29 mouse cellular contexts compared by ENCODE assay signal in genomic region chr5:140605228-140605627, GRCm38 (mm10). TPM values are rescaled to one million over a fixed set of nuclear protein-coding genes. Genes with fewer than 3 reads are reported as not detected.
DNase-seq lines count a peak whose midpoint lies in the region; ATAC-seq and TF ChIP-seq lines count a peak whose summit lies in the region.
"Had no signal": no experiment of that assay in that cellular context is flagged by ENCODE, and none has a peak within 500 bp of the region (broad histone marks: within the 10 kb centered on the region; RNA-seq: fewer than 3 reads in every experiment).

No protein-coding gene starts in this region.

- TF ChIP-seq CTCF in liver, postnatal 0 days (IDR thresholded peaks at IDR 0.05; ENCODE audit: low read depth), result no peak

- no peak overlapping the region for H3K27ac ChIP-seq in forebrain, embryonic 14.5 days (ENCODE audit: low read depth, low read length)
- H3K27ac ChIP-seq in forebrain, embryonic 16.5 days (ENCODE audit: low read length), result no peak overlapping the region
- no peak overlapping the region for H3K27ac ChIP-seq in liver, postnatal 0 days (ENCODE audit: low read depth)
- H3K27ac ChIP-seq: forebrain, embryonic 13.5 days; heart, embryonic 10.5 days; limb, embryonic 10.5 days; stomach, embryonic 15.5 days had no signal

- H3K36me3 ChIP-seq in forebrain, embryonic 14.5 days (ENCODE audit: control insufficient read depth, insufficient read depth, low read length), result no peaks in the 10 kb centered on the region
- no peaks in the 10 kb centered on the region for H3K36me3 ChIP-seq in forebrain, embryonic 16.5 days (ENCODE audit: control insufficient read depth, insufficient read depth)
- H3K36me3 ChIP-seq in liver, postnatal 0 days (replicated peaks; ENCODE audit: insufficient read depth, low read length), result no peaks in the 10 kb centered on the region
- H3K36me3 ChIP-seq: limb, embryonic 10.5 days; stomach, embryonic 15.5 days had no signal

- H3K4me3 ChIP-seq in forebrain, embryonic 14.5 days (ENCODE audit: low read depth, low read length), result no peak overlapping the region
- H3K4me3 ChIP-seq in forebrain, embryonic 16.5 days (replicated peaks; ENCODE audit: low read length), result no peak overlapping the region
- no peak overlapping the region for H3K4me3 ChIP-seq in liver, postnatal 0 days (ENCODE audit: low read depth, low read length)
- H3K4me3 ChIP-seq: forebrain, embryonic 13.5 days; stomach, embryonic 15.5 days had no signal

- no peak for TF ChIP-seq EP300 in liver, postnatal 0 days (IDR thresholded peaks at IDR 0.05; ENCODE audit: low read depth)

- no peak overlapping the region for H3K9ac ChIP-seq in forebrain, embryonic 14.5 days (ENCODE audit: low read length)
- H3K9ac ChIP-seq in forebrain, embryonic 16.5 days (replicated peaks; ENCODE audit: low read depth, low read length), result no peak overlapping the region
- H3K9ac ChIP-seq in liver, postnatal 0 days (replicated peaks), result no peak overlapping the region
- H3K9ac ChIP-seq: stomach, embryonic 15.5 days had no signal

- DNase-seq in forebrain, embryonic 14.5 days (ENCODE audit: low spot score), result peak; percentile 42
- DNase-seq in liver, result peak; percentile 3
- DNase-seq in liver, postnatal 0 days, result no peak
- peak; percentile 45 for DNase-seq in MN1 (ENCODE audit: low spot score)
- DNase-seq in mesoderm, embryonic 11.5 days (ENCODE audit: low read depth, low spot score), result peak; percentile 56
- DNase-seq in left cerebral cortex, postnatal 36 days (ENCODE audit: low spot score in 2 of 2), result no peak
- DNase-seq: adrenal gland, adult 8-10 months; cerebellum, postnatal 10 days; kidney, adult 11 months; kidney, postnatal 25 days; lung, adult 2 months; lung, postnatal 36 days; thymus, adult 2 months had no signal

- WGBS in forebrain, embryonic 14.5 days, result 21% methylated on average over 3 of the region's 3 CpGs
- 39% methylated on average over 3 of the region's 3 CpGs for WGBS in forebrain, embryonic 16.5 days
- WGBS in liver, postnatal 0 days (ENCODE audit: insufficient replicate concordance), result 19% methylated on average over 3 of the region's 3 CpGs

- H3K4me2 ChIP-seq in forebrain, embryonic 14.5 days (ENCODE audit: low read length), result no peak overlapping the region
- no peak overlapping the region for H3K4me2 ChIP-seq in forebrain, embryonic 16.5 days (ENCODE audit: low read length)
- H3K4me2 ChIP-seq in liver, postnatal 0 days (ENCODE audit: low read depth, low read length), result no peak overlapping the region
- H3K4me2 ChIP-seq: liver, embryonic 11.5 days had no signal

- H3K4me1 ChIP-seq in forebrain, embryonic 14.5 days (ENCODE audit: control insufficient read depth, insufficient read depth, low read length), result peaks cover 20% of the 10 kb centered on the region
- H3K4me1 ChIP-seq in forebrain, embryonic 16.5 days (replicated peaks; ENCODE audit: control insufficient read depth, insufficient read depth, low read length), result peaks cover 27% of the 10 kb centered on the region
- peaks cover 26% of the 10 kb centered on the region for H3K4me1 ChIP-seq in liver, postnatal 0 days (ENCODE audit: insufficient read depth)

- intact Hi-C loops in left cerebral cortex, postnatal 36 days (cut with DNase I), result loop anchor here (10.0 kb wide), 1 partner anchor 260 kb away; no protein-coding TSS in a partner anchor

- no peaks in the 10 kb centered on the region for H3K9me3 ChIP-seq in forebrain, embryonic 14.5 days (replicated peaks; ENCODE audit: control insufficient read depth, low read length)
- no peaks in the 10 kb centered on the region for H3K9me3 ChIP-seq in forebrain, embryonic 16.5 days (ENCODE audit: control insufficient read depth, low read length)
- no peaks in the 10 kb centered on the region for H3K9me3 ChIP-seq in liver, postnatal 0 days (ENCODE audit: low read length)
- H3K9me3 ChIP-seq: forebrain, embryonic 13.5 days; heart, embryonic 10.5 days; limb, embryonic 10.5 days; stomach, embryonic 15.5 days had no signal

- H3K27me3 ChIP-seq in forebrain, embryonic 14.5 days (replicated peaks; ENCODE audit: control insufficient read depth, insufficient read depth, low read length), result peaks cover 3% of the 10 kb centered on the region; the same call in 1 of the 2 replicates
- peaks cover 5% of the 10 kb centered on the region; the same call in 1 of the 2 replicates for H3K27me3 ChIP-seq in forebrain, embryonic 16.5 days (replicated peaks; ENCODE audit: control insufficient read depth, insufficient read depth, low read length)
- peaks cover 36% of the 10 kb centered on the region for H3K27me3 ChIP-seq in liver, postnatal 0 days (ENCODE audit: insufficient read depth, low read length)

- ATAC-seq in forebrain, embryonic 14.5 days, result no peak
- ATAC-seq in forebrain, embryonic 16.5 days, result no peak
- ATAC-seq in liver, postnatal 0 days, result no peak
- ATAC-seq: forebrain, embryonic 13.5 days; hindbrain, embryonic 16.5 days had no signal

RNA-seq across cellular contexts. Expression of gene Lfng, which starts 1.9 kb away (rescaled TPM):
- 30.9 TPM in 2 replicates for polyA plus RNA-seq in forebrain, embryonic 14.5 days (2014; fragmentation: Nextera tagmentation; extraction: Ambion mirVana)
- polyA plus RNA-seq in forebrain, embryonic 16.5 days (2015; fragmentation: Nextera tagmentation; extraction: Ambion mirVana), result 23.3 and 25.6 TPM in 2 replicates
- 5.0 and 5.9 TPM in 2 replicates for polyA plus RNA-seq in liver, postnatal 0 days (2015; fragmentation: Nextera tagmentation; extraction: Ambion mirVana)
- 10 to 100 TPM; 22.6 to 23.6 TPM for total RNA-seq in left cerebral cortex, postnatal 36 days (2021)

RNA-seq across cellular contexts. Expression of gene Grifin, which starts 40.4 kb away (rescaled TPM):
- polyA plus RNA-seq in forebrain, embryonic 14.5 days (2014; fragmentation: Nextera tagmentation; extraction: Ambion mirVana), result 0.38 TPM in 1 of 2 replicates, not detected in the other
- polyA plus RNA-seq in forebrain, embryonic 16.5 days (2015; fragmentation: Nextera tagmentation; extraction: Ambion mirVana), result not detected in 2 replicates
- polyA plus RNA-seq in liver, postnatal 0 days (2015; fragmentation: Nextera tagmentation; extraction: Ambion mirVana), result not detected in 2 replicates
- total RNA-seq in left cerebral cortex, postnatal 36 days (2021), result under 1 TPM in 1 of 2 experiments, not detected in 1; 0.94 TPM
- total RNA-seq: adrenal gland, adult 8-10 months; gastrocnemius, adult 18-20 months; gastrocnemius, postnatal 4 days; left cerebral cortex, adult 18-20 months; monocyte, adult 5-6 weeks had no signal
- polyA plus RNA-seq: C2C12; heart, embryonic 10.5 days; heart, postnatal 0 days; limb, embryonic 10.5 days; lung, adult 2 months; midbrain, embryonic 11.5 days; neural tube, embryonic 14.5 days; urinary bladder, adult 2 months had no signal

RNA-seq across cellular contexts. Expression of gene Ttyh3, which starts 43.6 kb away (rescaled TPM):
- polyA plus RNA-seq in forebrain, embryonic 14.5 days (2014; fragmentation: Nextera tagmentation; extraction: Ambion mirVana), result 65.8 and 72.3 TPM in 2 replicates
- 68.7 and 68.9 TPM in 2 replicates for polyA plus RNA-seq in forebrain, embryonic 16.5 days (2015; fragmentation: Nextera tagmentation; extraction: Ambion mirVana)
- polyA plus RNA-seq in liver, postnatal 0 days (2015; fragmentation: Nextera tagmentation; extraction: Ambion mirVana), result 5.2 and 6.5 TPM in 2 replicates
- total RNA-seq in left cerebral cortex, postnatal 36 days (2021), result 100 to 1,000 TPM; 257 to 267 TPM

Comparison
In these comparisons a context has a peak if more than half of its experiments do, and no peak if none do; other contexts are left out.
1. DNase-seq: peak in forebrain, embryonic 14.5 days (single experiment), liver (single experiment), MN1 (single experiment) and mesoderm, embryonic 11.5 days (single experiment); none in liver, postnatal 0 days (single experiment) and left cerebral cortex, postnatal 36 days (0 of 2).